Mouse (Mus musculus) CH12.LX (cell line): ENCODE data around the gene Alk. TPM values are rescaled to one million over a fixed set of nuclear protein-coding genes. Genes with fewer than 3 reads are reported as not detected.

Source experiments
- DNase-seq: peaks from one replicate; pipeline ENCODE4 v3.0.0-alpha.2; 2013; ENCODE audit errors: extremely low read depth
- H3K27ac ChIP-seq: 2 replicates; pipeline ENCODE4 v1.5.1; 2012; ENCODE audit warnings: low read depth, mild to moderate bottlenecking, control low read depth, moderate library complexity; ENCODE audit not compliant: insufficient read depth
- H3K27me3 ChIP-seq: replicated peaks from 2 replicates; pipeline ENCODE3; 2012; ENCODE audit warnings: inconsistent platforms
- H3K36me3 ChIP-seq, 2 experiments: replicated peaks in 1 of 2; 2 replicates each; pipeline versions ENCODE3 to v1.6.1; 2012; ENCODE audit warnings: inconsistent platforms in 1 of 2, low read length in 1 of 2, mild to moderate bottlenecking in 1 of 2, mixed read lengths in 1 of 2, moderate library complexity in 1 of 2; ENCODE audit not compliant: control insufficient read depth in 1 of 2, insufficient read depth in 1 of 2
- H3K4me1 ChIP-seq, 2 experiments: 2 replicates each; pipeline ENCODE4 v1.6.1; 2012; ENCODE audit warnings: inconsistent platforms in 1 of 2, moderate library complexity in 1 of 2; ENCODE audit not compliant: insufficient read depth in 2 of 2, control insufficient read depth in 1 of 2
- H3K4me2 ChIP-seq: 2 replicates; pipeline ENCODE4 v1.6.1; 2012; ENCODE audit warnings: low read depth, mild to moderate bottlenecking, control low read depth; ENCODE audit not compliant: poor library complexity, insufficient read depth, severe bottlenecking
- H3K4me3 ChIP-seq, 3 experiments: fragments of 150-350 bp in 1 of 3; sonication (generic) in 1 of 3; replicated peaks in 1 of 3; 2 replicates each; pipeline versions ENCODE3 to v1.5.1; 2011 to 2012; ENCODE audit warnings: low read depth in 2 of 3, low read length in 2 of 3, mild to moderate bottlenecking in 2 of 3, moderate library complexity in 2 of 3, control low read depth in 1 of 3, improper control_type of control experiment in 1 of 3, inconsistent platforms in 1 of 3, mixed read lengths in 1 of 3; ENCODE audit not compliant: poor library complexity in 1 of 3
- H3K79me2 ChIP-seq: replicated peaks from 2 replicates; pipeline ENCODE4 v1.6.1; 2012; ENCODE audit warnings: mild to moderate bottlenecking, moderate library complexity; ENCODE audit not compliant: control insufficient read depth, poor library complexity, insufficient read depth, severe bottlenecking; ENCODE audit errors: extremely low read depth
- H3K9ac ChIP-seq: 2 replicates; pipeline ENCODE4 v1.6.1; 2012; ENCODE audit warnings: low read depth, mild to moderate bottlenecking, control low read depth, moderate library complexity; ENCODE audit not compliant: insufficient read depth
- H3K9me3 ChIP-seq: replicated peaks from 2 replicates; pipeline ENCODE3; 2012; ENCODE audit warnings: low read length, inconsistent platforms, mixed read lengths
- BHLHE40 ChIP-seq: IDR thresholded peaks from 2 replicates; pipeline ENCODE4 v1.6.1; 2011; ENCODE audit warnings: mild to moderate bottlenecking, low read depth, low read length, improper control_type of control experiment
- CHD2 ChIP-seq: IDR thresholded peaks from 2 replicates; pipeline ENCODE4 v1.6.1; 2011; ENCODE audit warnings: low read length, improper control_type of control experiment
- CTCF ChIP-seq, 2 experiments: IDR thresholded peaks in 1 of 2; conservative IDR thresholded peaks in 1 of 2; 2 replicates each; pipeline ENCODE4 v1.5.1; 2011 to 2012; ENCODE audit warnings: low read depth in 2 of 2, low read length in 2 of 2, improper control_type of control experiment in 1 of 2, inconsistent platforms in 1 of 2, mild to moderate bottlenecking in 1 of 2, moderate library complexity in 1 of 2
- E2F4 ChIP-seq: IDR thresholded peaks from 2 replicates; pipeline ENCODE4 v1.6.1; 2011; ENCODE audit warnings: low read depth, low read length, improper control_type of control experiment; ENCODE audit not compliant: insufficient replicate concordance
- ELF1 ChIP-seq: IDR thresholded peaks from 2 replicates; pipeline ENCODE4 v1.6.1; 2014; ENCODE audit warnings: low read depth, mild to moderate bottlenecking, inconsistent platforms, low read length, improper control_type of control experiment
- GABPA ChIP-seq: IDR thresholded peaks from 2 replicates; pipeline ENCODE4 v1.6.1; 2012; ENCODE audit warnings: low read depth, low read length, improper control_type of control experiment, inconsistent platforms; ENCODE audit not compliant: insufficient replicate concordance
- IRF4 ChIP-seq: IDR thresholded peaks from 2 replicates; pipeline ENCODE4 v1.6.1; 2014; ENCODE audit warnings: low read depth, mild to moderate bottlenecking, inconsistent platforms, low read length, improper control_type of control experiment
- JUND ChIP-seq: conservative IDR thresholded peaks from 2 replicates; pipeline ENCODE4 v1.6.1; 2011; ENCODE audit warnings: low read depth, low read length, improper control_type of control experiment
- KAT2A ChIP-seq: IDR thresholded peaks from 2 replicates; pipeline ENCODE4 v1.6.1; 2012; ENCODE audit warnings: low read length, improper control_type of control experiment, inconsistent platforms; ENCODE audit not compliant: insufficient replicate concordance
- MAX ChIP-seq: IDR thresholded peaks from 2 replicates; pipeline ENCODE4 v1.6.1; 2011; ENCODE audit warnings: low read length, improper control_type of control experiment
- MAZ ChIP-seq: IDR thresholded peaks from 2 replicates; pipeline ENCODE4 v1.6.1; 2012; ENCODE audit warnings: low read depth, mild to moderate bottlenecking, inconsistent platforms, low read length, improper control_type of control experiment, moderate library complexity
- MEF2A ChIP-seq: IDR thresholded peaks from 2 replicates; pipeline ENCODE4 v1.6.1; 2014; ENCODE audit warnings: low read depth, mild to moderate bottlenecking, inconsistent platforms, low read length, improper control_type of control experiment, borderline replicate concordance
- MXI1 ChIP-seq: IDR thresholded peaks from 2 replicates; pipeline ENCODE4 v1.6.1; 2011; ENCODE audit warnings: mild to moderate bottlenecking, low read depth, low read length, improper control_type of control experiment
- MYC ChIP-seq: IDR thresholded peaks from 2 replicates; pipeline ENCODE4 v1.6.1; 2011; ENCODE audit warnings: low read depth, mild to moderate bottlenecking, improper control_type of control experiment, low read length
- NELFE ChIP-seq: IDR thresholded peaks from 2 replicates; pipeline ENCODE4 v1.6.1; 2011; ENCODE audit warnings: low read depth, low read length, improper control_type of control experiment
- NRF1 ChIP-seq: IDR thresholded peaks from 2 replicates; pipeline ENCODE4 v1.6.1; 2014; ENCODE audit warnings: low read depth, mild to moderate bottlenecking, inconsistent platforms, low read length, improper control_type of control experiment, moderate library complexity
- POLR2A ChIP-seq: IDR thresholded peaks from 2 replicates; pipeline ENCODE4 v1.6.1; 2011; ENCODE audit warnings: low read depth, mild to moderate bottlenecking, improper control_type of control experiment, low read length
- SMC3 ChIP-seq: IDR thresholded peaks from 2 replicates; pipeline ENCODE4 v1.6.1; 2011; ENCODE audit warnings: low read depth, low read length, improper control_type of control experiment
- TBP ChIP-seq: conservative IDR thresholded peaks from 2 replicates; pipeline ENCODE4 v1.6.1; 2011; ENCODE audit warnings: low read depth, low read length, improper control_type of control experiment
- TCF12 ChIP-seq: IDR thresholded peaks from 2 replicates; pipeline ENCODE4 v1.6.1; 2014; ENCODE audit warnings: low read depth, mild to moderate bottlenecking, inconsistent platforms, low read length, improper control_type of control experiment
- UBTF ChIP-seq: IDR thresholded peaks from 2 replicates; pipeline ENCODE4 v1.6.1; 2012; ENCODE audit warnings: low read depth, mild to moderate bottlenecking, inconsistent platforms, low read length, improper control_type of control experiment, moderate library complexity
- USF1 ChIP-seq: IDR thresholded peaks from 2 replicates; pipeline ENCODE4 v1.6.1; 2014; ENCODE audit warnings: low read depth, mild to moderate bottlenecking, inconsistent platforms, low read length, improper control_type of control experiment
- USF2 ChIP-seq: conservative IDR thresholded peaks from 2 replicates; pipeline ENCODE4 v1.6.1; 2011; ENCODE audit warnings: low read depth, low read length, improper control_type of control experiment
- ZC3H11A ChIP-seq: IDR thresholded peaks from 2 replicates; pipeline ENCODE4 v1.6.1; 2012; ENCODE audit warnings: low read depth, mild to moderate bottlenecking, inconsistent platforms, low read length, improper control_type of control experiment
- ZNF384 ChIP-seq: IDR thresholded peaks from 2 replicates; pipeline ENCODE4 v1.6.1; 2012; ENCODE audit warnings: low read depth, low read length, improper control_type of control experiment, inconsistent platforms
- dilution Hi-C: fragments of 300-500 bp; cut with MboI; formaldehyde crosslinking; loops from 2 replicates; pipeline ENCODE4 v1.14.3; 2020; ENCODE audit warnings: low sequenced_read_pairs; ENCODE audit not compliant: extremely low pct_unique_long_range_greater_than_20kb, extremely low pct_ligation_motif_present
- in situ Hi-C: fragments of 300-500 bp; cut with MboI; formaldehyde crosslinking; loops from 3 replicates; pipeline ENCODE4 v1.14.3; 2019; ENCODE audit warnings: low sequenced_read_pairs, low pct_ligation_motif_present, low pct_unique_long_range_greater_than_20kb, mixed read lengths
- polyA plus RNA-seq: library from polyadenylated mRNA; unstranded; fragments of >175 nt; gene quantifications from 2 replicates; pipeline ENCODE4 v1.2.1, GENCODE M21; 2012; ENCODE audit warnings: low read depth; ENCODE audit not compliant: insufficient read length
- total RNA-seq, 2 experiments: library from RNA; depleted of rRNA; stranded (reverse); fragments of 300-350 nt in 1 of 2; fragments of >200 nt in 1 of 2; gene quantifications; 2 replicates each; pipeline ENCODE4 v1.2.3; 2012 to 2014

Gene Alk
- total and polyA plus RNA-seq, 3 experiments: 0.38 to 0.63 (median 0.44) TPM

DNA sequence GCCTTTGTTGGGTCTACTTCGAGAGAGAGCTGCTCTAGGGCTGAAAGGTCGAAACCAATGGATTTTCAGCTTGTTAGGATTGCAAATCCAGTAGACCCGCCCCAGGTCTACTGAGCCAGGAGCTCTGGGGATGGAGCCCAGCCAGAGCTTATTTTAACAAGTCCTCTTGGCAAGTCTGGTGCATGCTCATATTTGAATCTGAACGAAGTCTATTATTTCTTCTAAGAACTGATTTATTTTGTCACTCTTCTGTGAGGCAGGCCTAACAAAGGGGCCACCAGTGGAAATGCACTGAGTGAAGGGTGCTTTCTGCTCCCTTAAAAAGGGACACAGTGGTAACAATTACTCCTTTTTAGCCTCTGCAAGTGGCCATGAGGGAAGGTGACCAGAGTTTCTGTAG is 24.3 kb downstream of the Alk start:
- TF ChIP-seq USF1 (no peak), ZC3H11A (no peak), MAX (no peak), E2F4 (no peak), TCF12 (no peak), MXI1 (no peak), NELFE (no peak), KAT2A (no peak), CHD2 (no peak), USF2 (no peak), ELF1 (no peak), GABPA (no peak)
- TF ChIP-seq, all 38 proteins: peak for 0
- Histone ChIP-seq H3K27me3 (no peaks in the 10 kb centered on the region), H3K4me1 (no peaks in the 10 kb centered on the region), H3K9me3 (peaks cover 2% of the 10 kb centered on the region), H3K27ac (no peak overlapping the region), H3K4me3 (no peak overlapping the region), H3K36me3 (no peaks in the 10 kb centered on the region), H3K9ac (no peak overlapping the region), H3K4me2 (no peak overlapping the region), H3K79me2 (no peaks in the 10 kb centered on the region)
- in situ Hi-C loops (no loop called here), dilution Hi-C loops (no loop called here)
- no peak for DNase-seq

DNA sequence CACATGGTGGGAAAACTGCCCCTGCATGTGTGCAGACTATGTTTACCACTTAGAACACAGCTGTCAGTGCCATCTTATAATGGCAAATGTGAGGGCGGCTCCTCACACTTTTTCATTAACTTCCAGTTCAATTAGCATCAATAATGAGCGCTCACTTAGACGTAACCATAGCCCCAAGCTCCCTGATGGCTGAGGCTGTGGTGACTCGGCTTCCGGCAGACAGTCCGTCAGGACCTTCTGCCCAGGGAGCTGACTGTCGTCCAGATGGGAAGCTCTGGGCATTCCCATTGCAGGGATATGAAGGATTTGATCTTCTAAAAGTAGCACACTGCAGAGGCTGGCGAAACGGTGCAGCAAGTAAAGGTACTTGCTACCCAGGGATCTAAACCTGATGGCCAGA is 25.1 kb downstream of the Alk start:
- H3K4me3 ChIP-seq: no peak overlapping the region
- H3K36me3 ChIP-seq: no peaks in the 10 kb centered on the region
- TF ChIP-seq MAZ: no peak
- TF ChIP-seq USF1: no peak
- TF ChIP-seq JUND: no peak
- TF ChIP-seq SMC3: no peak
- no peak for TF ChIP-seq UBTF
- no peak for TF ChIP-seq ELF1
- no peak for TF ChIP-seq MEF2A
- TF ChIP-seq NRF1: no peak
- TF ChIP-seq BHLHE40: no peak
- no peak for TF ChIP-seq TBP
- no peak for TF ChIP-seq GABPA
- TF ChIP-seq MYC: no peak
- no peak for TF ChIP-seq CTCF (conservative IDR thresholded peaks at IDR 0.05 in 1 of 2, IDR thresholded peaks at IDR 0.05 in 1 of 2; ENCODE audit: low read depth in 2 of 2, low read length in 2 of 2)
- TF ChIP-seq ZNF384: no peak
- TF ChIP-seq POLR2A: no peak
- TF ChIP-seq CHD2: no peak
- TF ChIP-seq IRF4: no peak
- TF ChIP-seq NELFE: no peak
- H3K4me1 ChIP-seq: no peaks in the 10 kb centered on the region
- no peak overlapping the region for H3K9ac ChIP-seq
- in situ Hi-C loops (no loop called here), dilution Hi-C loops (no loop called here)
- H3K79me2 ChIP-seq: no peaks in the 10 kb centered on the region
- H3K27ac ChIP-seq: no peak overlapping the region
- peaks cover 2% of the 10 kb centered on the region for H3K9me3 ChIP-seq
- DNase-seq: no peak
- no peak overlapping the region for H3K4me2 ChIP-seq
- H3K27me3 ChIP-seq: no peaks in the 10 kb centered on the region
